Mouse (Mus musculus) liver, embryonic 14 days (tissue): Measurements from ENCODE around the gene Nfe2l1. TPM values are rescaled to one million over a fixed set of nuclear protein-coding genes. Genes with fewer than 3 reads are reported as not detected.

ENCODE experiments used
- polyA plus RNA-seq: library from polyadenylated mRNA; depleted of rRNA; stranded (reverse); fragments of >200 nt; gene quantifications from 2 replicates; pipeline ENCODE4 v1.2.3, GENCODE M21; 2012; rRNA removed

Gene Nfe2l1
- polyA plus RNA-seq = 14.4 and 16.3 TPM in 2 replicates

DNA sequence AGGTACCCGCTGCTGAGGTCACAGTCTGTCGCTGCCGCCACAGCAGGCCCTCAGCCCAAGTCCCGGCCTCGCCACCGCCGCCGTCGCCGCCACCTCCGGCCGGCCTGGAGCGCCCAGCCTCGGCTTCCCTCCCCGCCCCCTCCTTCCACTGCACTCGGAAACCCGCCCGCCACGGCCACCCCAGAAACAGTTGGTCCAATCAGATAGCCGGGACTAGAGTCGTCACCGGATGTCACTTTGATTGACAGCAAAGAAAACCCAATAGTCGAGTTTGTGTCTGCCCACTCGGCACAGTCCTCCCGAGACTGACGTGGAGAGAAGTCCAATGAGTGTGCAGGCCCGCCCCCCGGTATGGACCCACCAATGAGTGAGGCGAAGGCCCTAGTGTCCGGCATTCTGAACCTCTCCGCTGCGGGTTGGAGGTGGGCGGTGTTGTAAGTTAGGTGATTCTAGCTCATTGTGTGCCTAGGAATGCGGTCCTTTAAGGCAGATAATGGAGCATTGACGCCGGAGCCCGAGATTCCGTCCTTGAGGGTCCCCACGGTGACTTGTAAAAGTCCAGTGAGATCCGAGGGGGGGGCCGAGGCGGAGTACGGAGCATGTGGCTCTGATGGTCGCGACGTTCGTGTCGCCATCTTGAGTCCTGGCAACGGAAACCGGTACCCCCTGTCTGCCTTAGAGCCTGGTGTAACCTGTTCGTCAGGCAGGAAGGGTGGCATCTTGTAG lies at the start of gene Nfe2l1:
Gene Nfe2l1, minus strand, starts transcription at position 156 of the 726 bp plus-strand sequence.

DNA sequence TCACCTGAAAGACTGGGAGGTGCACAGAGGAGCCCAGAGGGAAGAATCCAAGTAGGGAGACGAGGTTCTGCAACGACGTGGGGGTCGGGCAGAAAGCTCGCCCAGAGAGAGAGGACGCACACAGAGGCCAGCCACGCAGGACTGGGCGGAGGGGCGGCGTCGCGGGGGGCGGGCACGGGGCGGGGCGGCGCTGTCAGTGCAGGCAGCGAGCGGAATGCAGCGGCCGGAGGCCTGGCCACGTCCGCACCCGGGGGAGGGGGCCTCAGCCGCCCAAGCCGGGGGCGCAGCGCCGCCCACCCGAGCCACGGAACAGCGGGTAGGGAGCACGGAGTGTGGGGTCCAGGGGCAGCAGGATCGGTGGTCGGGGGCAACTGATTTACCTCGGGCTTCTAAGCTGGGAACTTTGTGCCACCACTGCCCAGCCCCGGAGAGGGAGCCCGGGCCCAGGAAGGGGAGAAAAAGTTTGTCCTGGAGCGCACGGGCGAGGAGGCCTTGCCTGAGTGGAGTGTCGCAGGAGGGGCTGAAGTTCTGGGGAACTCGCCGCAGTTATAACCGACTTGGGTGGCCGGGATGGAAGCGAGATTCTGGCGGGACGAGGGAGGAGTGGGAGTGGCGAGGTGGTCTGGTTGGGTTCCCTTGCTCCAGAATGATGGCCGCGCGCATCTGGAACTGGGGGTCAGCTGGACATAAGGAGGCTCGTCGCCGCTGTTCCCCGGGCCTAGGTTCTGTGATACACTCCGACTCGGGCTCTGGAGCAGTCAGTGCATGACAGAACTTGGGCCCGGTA lies 20.1 kb upstream of the Nfe2l1 start, which contains the start of gene Copz2:
Gene Copz2, plus strand, starts transcription at position 190 of the 787 bp plus-strand sequence.

DNA sequence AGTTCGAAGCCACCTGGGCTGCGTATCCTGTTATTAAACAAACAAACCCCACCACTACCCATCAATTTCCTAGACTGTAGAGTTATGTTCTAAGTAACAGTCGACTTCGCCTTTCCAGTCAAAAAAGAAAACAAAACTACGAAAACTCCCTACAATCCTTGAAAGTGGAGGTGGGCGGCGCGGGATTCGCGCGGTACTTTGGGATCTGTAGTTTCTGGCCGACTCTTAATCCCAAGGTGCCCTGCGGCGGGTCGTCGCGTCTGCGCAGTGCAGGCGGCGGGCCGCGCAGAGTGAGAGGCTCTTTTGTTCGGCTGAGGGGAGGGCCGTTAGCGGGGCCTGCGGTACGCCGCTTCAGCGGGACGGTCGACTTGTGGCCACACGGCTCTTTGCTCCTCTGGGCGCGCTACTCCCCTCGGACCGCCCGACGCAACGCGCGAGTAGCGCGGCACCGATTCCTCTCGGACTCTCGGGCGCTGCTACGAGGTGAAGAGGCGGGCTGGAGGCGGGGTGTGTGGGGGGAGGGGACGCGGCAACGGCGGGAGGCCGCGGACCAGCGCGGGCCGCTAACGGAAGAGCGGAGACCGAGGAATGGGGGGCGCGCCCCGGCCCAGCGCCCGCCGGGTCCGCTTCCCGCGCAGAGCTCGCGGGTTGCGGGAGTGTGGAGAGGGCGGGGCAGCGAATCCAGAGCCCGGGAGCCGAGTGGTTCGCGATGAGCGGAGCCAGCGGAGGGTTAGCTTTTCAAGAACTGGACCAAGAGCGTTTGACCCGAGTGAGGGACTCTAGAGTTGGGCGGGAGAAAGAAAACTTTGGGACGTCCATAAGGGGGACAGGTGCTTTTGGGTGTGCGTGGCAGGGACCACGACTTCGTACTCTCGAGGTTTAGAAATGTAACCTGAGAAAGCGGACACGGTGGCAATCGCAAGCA lies 40.6 kb downstream of the Nfe2l1 start, which contains the start of gene Cbx1:
Gene Cbx1, plus strand, starts transcription at position 257 of the 925 bp plus-strand sequence.

DNA sequence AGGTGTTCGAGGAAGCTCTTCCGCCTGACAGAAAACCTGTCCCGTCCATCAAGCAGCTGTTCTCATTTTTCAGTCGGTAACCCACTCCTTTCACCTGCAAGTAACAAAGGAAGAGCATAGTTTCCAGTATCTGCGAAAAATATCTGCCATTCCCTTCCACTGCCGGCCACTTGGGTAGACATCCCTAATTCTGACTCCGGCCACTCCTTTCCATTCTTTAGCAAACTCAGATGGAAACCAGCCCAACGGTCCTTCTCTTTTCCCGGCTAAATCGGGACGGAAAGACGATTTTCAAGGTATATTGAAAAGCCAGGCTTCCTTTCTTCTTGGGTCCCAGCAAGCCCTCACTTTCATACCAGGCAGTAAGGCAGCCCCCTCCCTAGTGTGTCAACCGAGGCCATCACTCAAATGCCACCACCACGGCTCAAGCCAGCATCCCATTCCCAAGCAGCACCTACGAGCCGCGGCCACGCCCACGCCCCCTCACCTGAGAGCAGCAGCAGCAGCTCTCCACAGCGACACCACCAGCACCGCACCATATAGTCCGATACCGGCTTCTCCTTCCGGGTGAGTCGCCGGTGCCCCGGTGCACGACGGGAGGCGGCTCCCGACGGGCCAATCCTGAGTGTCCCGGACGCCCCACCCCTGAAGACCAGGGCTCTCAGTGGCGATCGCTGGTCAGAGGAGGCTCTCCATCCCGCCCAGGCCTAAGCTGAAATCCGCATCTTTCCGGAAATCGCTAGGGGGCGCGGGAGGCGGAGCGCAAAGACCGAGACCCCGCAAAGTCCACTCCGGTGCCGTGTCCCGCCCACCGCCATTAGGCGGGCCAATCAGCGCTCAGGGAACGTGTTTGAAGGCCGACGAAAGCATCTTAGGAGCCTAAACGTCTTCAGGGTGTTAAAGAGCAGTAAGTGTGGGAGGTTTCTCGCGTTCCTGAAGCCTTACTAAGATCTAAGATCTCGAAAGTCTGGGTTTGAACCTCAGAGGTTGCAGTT lies 52.5 kb downstream of the Nfe2l1 start, which contains the start of gene Snx11:
Gene Snx11, minus strand, starts transcription at position 592 of the 995 bp plus-strand sequence.

Other genes with a start within 250 kb of the Nfe2l1 start
- 7.9 and 10.8 TPM in 2 replicates for gene Snx11, start 52.4 kb downstream of the Nfe2l1 start, polyA plus RNA-seq
- gene Cbx1, start 40.8 kb downstream of the Nfe2l1 start, polyA plus RNA-seq = 26.4 and 28.4 TPM in 2 replicates
- gene Copz2, start 19.9 kb upstream of the Nfe2l1 start, polyA plus RNA-seq = 9.9 and 10.1 TPM in 2 replicates
- gene Cdk5rap3, start 86.5 kb upstream of the Nfe2l1 start, polyA plus RNA-seq = 19.3 and 21.0 TPM in 2 replicates
- gene Prr15l, start 98.1 kb upstream of the Nfe2l1 start, polyA plus RNA-seq = 1.9 and 2.2 TPM in 2 replicates
- 314 and 383 TPM in 2 replicates for gene Pnpo, start 114.0 kb upstream of the Nfe2l1 start, polyA plus RNA-seq
- 6.3 and 8.3 TPM in 2 replicates for gene Sp2, start 153.0 kb upstream of the Nfe2l1 start, polyA plus RNA-seq
- gene Sp6, start 183.4 kb upstream of the Nfe2l1 start, polyA plus RNA-seq = 0.03 and 0.08 TPM in 2 replicates
- gene Scrn2, start 200.0 kb upstream of the Nfe2l1 start, polyA plus RNA-seq = 5.3 and 5.8 TPM in 2 replicates
- gene Lrrc46, start 211.4 kb upstream of the Nfe2l1 start, polyA plus RNA-seq = 0.24 and 0.27 TPM in 2 replicates
- 25.7 and 31.4 TPM in 2 replicates for gene Mrpl10, start 211.6 kb upstream of the Nfe2l1 start, polyA plus RNA-seq
- gene Osbpl7, start 220.7 kb upstream of the Nfe2l1 start, polyA plus RNA-seq = 2.5 and 3.3 TPM in 2 replicates